Mouse (Mus musculus) embryonic facial prominence, embryonic 11.5 days (tissue): Measurements from ENCODE around the gene Siae. TPM values are rescaled to one million over a fixed set of nuclear protein-coding genes. Genes with fewer than 3 reads are reported as not detected.

Experiments
- ATAC-seq: fragments of 200-750 bp; cut with Nextera tagmentation; replicated peaks from 2 replicates; pipeline ENCODE4 v1.8.0; 2017; ENCODE audit warnings: low read depth; ENCODE audit not compliant: insufficient number of reproducible peaks, low FRiP score, low TSS enrichment
- DNase-seq: peaks from one replicate; pipeline ENCODE4 v3.0.0-alpha.2; 2015; ENCODE audit warnings: low spot score
- H3K27ac ChIP-seq: fragments of 300-500 bp; sonication (generic); replicated peaks from 2 replicates; pipeline ENCODE4 v1.5.1; 2014; ENCODE audit warnings: mild to moderate bottlenecking, low read depth, low read length, control low read depth
- H3K27me3 ChIP-seq: fragments of 300-500 bp; sonication (generic); 2 replicates; pipeline ENCODE4 v1.6.1; 2014; ENCODE audit warnings: mild to moderate bottlenecking, low read length, moderate library complexity, mixed read lengths; ENCODE audit not compliant: control insufficient read depth, insufficient read depth
- H3K36me3 ChIP-seq: fragments of 300-500 bp; sonication (generic); replicated peaks from 2 replicates; pipeline ENCODE4 v1.6.1; 2014; ENCODE audit warnings: low read depth, mild to moderate bottlenecking, low read length, moderate library complexity, mixed read lengths; ENCODE audit not compliant: control insufficient read depth, insufficient read depth
- H3K4me1 ChIP-seq: fragments of 300-500 bp; sonication (generic); 2 replicates; pipeline ENCODE4 v1.6.1; 2014; ENCODE audit warnings: low read length, mixed read lengths; ENCODE audit not compliant: control insufficient read depth, insufficient read depth
- H3K4me2 ChIP-seq: fragments of 300-500 bp; sonication (generic); 2 replicates; pipeline ENCODE4 v1.6.1; 2014; ENCODE audit warnings: low read depth, mild to moderate bottlenecking, control low read depth, low read length, moderate library complexity
- H3K4me3 ChIP-seq: fragments of 300-500 bp; sonication (generic); 2 replicates; pipeline ENCODE4 v1.5.1; 2014; ENCODE audit warnings: low read depth, low read length, control low read depth
- H3K9ac ChIP-seq: fragments of 300-500 bp; sonication (generic); replicated peaks from 2 replicates; pipeline ENCODE4 v1.6.1; 2014; ENCODE audit warnings: mild to moderate bottlenecking, control low read depth, low read length
- H3K9me3 ChIP-seq: fragments of 300-500 bp; sonication (generic); replicated peaks from 2 replicates; pipeline ENCODE4 v1.6.1; 2016; ENCODE audit warnings: mild to moderate bottlenecking, low read length, inconsistent platforms, mixed read lengths; ENCODE audit not compliant: control insufficient read depth
- WGBS: fragments of 180-500 bp; shearing (Covaris S2); extraction: QIAGEN DNeasy Blood & Tissue Kit; methylation state at CpG from one replicate; pipeline ENCODE4 v1.1.7; 2014; 5-methylcytosine and 5-hydroxymethylcytosine counted together
- polyA plus RNA-seq: library from polyadenylated mRNA; unstranded; fragments of >200 nt; fragmentation: Nextera tagmentation; extraction: Ambion mirVana; gene quantifications from 2 replicates; pipeline ENCODE4 v1.2.1, GENCODE M21; 2014

Siae gene
- polyA plus RNA-seq, 1 experiment from 2014 or later, result 5.8 TPM

GRCm38 (mm10) chr9:37595570-37595969 is 40.1 kb downstream of the Siae start:
- Histone ChIP-seq H3K27me3 (no peaks in the 10 kb centered on the region), H3K4me3 (no peak overlapping the region), H3K27ac (no peak overlapping the region), H3K9ac (no peak overlapping the region), H3K4me2 (no peak overlapping the region), H3K36me3 (no peaks in the 10 kb centered on the region), H3K4me1 (no peaks in the 10 kb centered on the region), H3K9me3 (no peaks in the 10 kb centered on the region)
- WGBS, result 68% methylated on average over 1 of the region's 1 CpGs
- ATAC-seq, result no peak
- DNase-seq, result no peak

GRCm38 (mm10) chr9:37598637-37599036 is 43.1 kb downstream of the Siae start:
- WGBS, result 84% methylated on average over 2 of the region's 2 CpGs
- Histone ChIP-seq H3K27ac (no peak overlapping the region), H3K4me2 (no peak overlapping the region), H3K9me3 (no peaks in the 10 kb centered on the region), H3K9ac (no peak overlapping the region), H3K27me3 (no peaks in the 10 kb centered on the region), H3K4me1 (no peaks in the 10 kb centered on the region), H3K36me3 (no peaks in the 10 kb centered on the region), H3K4me3 (no peak overlapping the region)
- no peak for ATAC-seq
- no peak for DNase-seq

DNA sequence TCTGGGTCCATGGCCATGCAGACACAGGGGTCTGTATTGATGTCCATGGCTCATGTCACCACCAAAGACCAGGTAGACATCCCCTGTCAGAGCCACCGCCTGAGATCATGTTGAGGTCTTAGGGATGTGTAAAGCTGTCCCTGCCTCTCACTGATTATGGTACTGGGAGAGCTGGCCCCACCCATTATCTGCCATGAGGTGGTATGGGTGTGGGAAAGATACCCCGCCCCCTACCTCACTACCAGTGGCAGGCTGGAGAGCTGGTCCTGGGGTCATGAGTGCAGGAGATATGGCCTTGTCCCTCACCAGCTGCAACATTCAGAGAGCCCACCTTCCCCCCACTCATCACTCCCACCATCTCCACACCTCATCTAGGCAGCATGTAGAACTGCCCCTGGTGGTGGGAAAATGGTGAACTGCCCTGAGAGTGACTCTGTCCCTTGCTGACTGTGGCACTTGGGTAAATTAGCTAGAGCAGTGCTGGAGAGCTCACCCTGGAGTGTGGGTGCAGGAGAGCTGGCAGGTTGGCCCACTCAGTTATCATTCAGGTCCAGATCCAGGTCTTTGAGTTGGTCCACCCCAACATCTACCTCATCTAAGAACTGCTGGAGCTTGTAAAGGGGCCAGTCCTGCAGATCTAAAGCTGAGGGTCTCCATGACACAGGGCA is 45.2 kb downstream of the Siae start:
- no peaks in the 10 kb centered on the region for H3K27me3 ChIP-seq
- no peaks in the 10 kb centered on the region for H3K36me3 ChIP-seq
- H3K9me3 ChIP-seq, result no peaks in the 10 kb centered on the region
- no peak overlapping the region for H3K4me2 ChIP-seq
- H3K4me1 ChIP-seq, result no peaks in the 10 kb centered on the region
- 91% methylated on average over 2 of the region's 2 CpGs for WGBS
- H3K9ac ChIP-seq, result no peak overlapping the region
- H3K4me3 ChIP-seq, result no peak overlapping the region
- no peak overlapping the region for H3K27ac ChIP-seq
- DNase-seq (no peak), ATAC-seq (no peak)

DNA sequence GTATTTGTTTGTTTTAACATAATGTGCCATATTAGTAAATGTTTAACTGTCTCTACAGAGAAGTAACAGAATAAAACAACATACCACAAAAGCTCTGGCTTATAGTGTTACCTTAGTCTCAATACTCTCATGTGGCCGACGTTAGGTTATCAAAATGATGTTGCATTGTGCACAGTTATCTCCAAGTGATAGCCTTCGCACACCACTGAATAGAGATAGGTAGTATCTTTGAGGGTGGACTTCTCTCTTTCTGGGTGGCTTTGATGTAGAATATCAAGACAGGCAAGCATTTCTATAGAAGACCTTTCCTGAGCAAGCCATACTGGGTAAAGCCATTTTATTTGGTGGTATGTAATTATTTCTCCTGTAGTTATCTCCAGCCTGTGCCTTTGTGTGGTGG is 49.6 kb downstream of the Siae start:
- Histone ChIP-seq H3K9ac (no peak overlapping the region), H3K4me2 (no peak overlapping the region), H3K4me3 (no peak overlapping the region), H3K4me1 (no peaks in the 10 kb centered on the region), H3K27ac (no peak overlapping the region), H3K36me3 (no peaks in the 10 kb centered on the region), H3K9me3 (no peaks in the 10 kb centered on the region), H3K27me3 (no peaks in the 10 kb centered on the region)
- 91% methylated on average over 3 of the region's 3 CpGs for WGBS
- no peak for ATAC-seq
- DNase-seq, result no peak

GRCm38 (mm10) chr9:37609558-37609957 is 54.1 kb downstream of the Siae start:
- Histone ChIP-seq H3K9ac (no peak overlapping the region), H3K9me3 (no peaks in the 10 kb centered on the region), H3K4me2 (no peak overlapping the region), H3K36me3 (no peaks in the 10 kb centered on the region), H3K27me3 (no peaks in the 10 kb centered on the region), H3K4me1 (no peaks in the 10 kb centered on the region), H3K4me3 (no peak overlapping the region), H3K27ac (no peak overlapping the region)
- ATAC-seq (no peak), DNase-seq (no peak)
- WGBS, result 78% methylated on average over 4 of the region's 4 CpGs

DNA sequence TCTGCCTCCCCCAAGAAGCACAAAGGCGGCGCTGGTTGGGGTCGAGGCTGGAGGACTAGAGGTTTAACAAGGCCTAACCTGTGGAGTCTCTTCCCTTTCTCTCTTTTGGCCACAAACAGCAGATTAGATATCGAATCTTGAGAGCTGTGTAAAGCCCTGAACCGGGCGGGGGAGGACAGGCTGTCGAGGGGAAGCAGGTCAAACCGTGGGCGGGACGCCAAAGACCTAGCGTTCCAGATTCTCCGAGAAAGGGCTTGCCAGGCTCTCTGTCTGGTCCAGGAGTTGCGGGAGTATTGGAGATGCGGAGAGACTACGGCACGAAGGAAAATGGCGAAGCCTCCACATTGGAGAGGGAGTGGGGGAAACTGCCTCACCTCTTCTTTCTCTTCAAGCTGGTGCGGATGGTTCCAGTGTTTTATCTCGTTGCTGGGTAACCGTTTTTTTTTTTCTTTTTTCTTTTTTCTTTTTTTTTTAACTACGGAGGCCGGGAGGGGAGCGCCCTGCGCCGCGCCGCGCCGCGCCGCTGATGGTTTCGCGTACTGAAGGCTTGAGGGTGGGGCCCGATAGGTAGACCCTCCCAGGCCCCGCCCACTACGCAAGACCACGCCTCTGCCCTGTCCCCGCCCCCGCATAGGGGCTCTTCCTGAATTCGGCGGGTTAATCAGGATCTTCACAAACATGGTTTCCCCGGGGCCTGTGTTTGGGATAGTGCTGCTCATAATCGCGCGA is 57.8 kb downstream of the Siae start, which contains the start of gene Spa17:
TSS of gene Spa17 (minus strand) at position 541 of the 729 bp plus-strand sequence.
- DNase-seq (peak; percentile 96), ATAC-seq (peak; percentile 95)
- no peaks in the 10 kb centered on the region for H3K36me3 ChIP-seq
- WGBS, result under 1% methylated on average over 45 of the region's 45 CpGs
- no peaks in the 10 kb centered on the region for H3K27me3 ChIP-seq
- no peak within 1 kb of the TSS for H3K27ac ChIP-seq
- H3K4me3 ChIP-seq, result peak within 1 kb of the TSS; percentile 44
- no peaks in the 10 kb centered on the region for H3K4me1 ChIP-seq
- H3K9me3 ChIP-seq, result no peaks in the 10 kb centered on the region
- peak within 1 kb of the TSS; percentile 65 for H3K9ac ChIP-seq
- H3K4me2 ChIP-seq, result peak within 1 kb of the TSS; percentile 48

- 21% methylated on average over 6 of the region's 6 CpGs for WGBS
- peak overlapping the region; percentile 44 for H3K4me3 ChIP-seq
- peak overlapping the region; percentile 48 for H3K4me2 ChIP-seq
- no peaks in the 10 kb centered on the region for H3K9me3 ChIP-seq
- H3K27ac ChIP-seq, result no peak overlapping the region
- H3K27me3 ChIP-seq, result no peaks in the 10 kb centered on the region
- peak; percentile 53 for ATAC-seq
- DNase-seq, result no peak
- H3K9ac ChIP-seq, result peak overlapping the region; percentile 46
- H3K4me1 ChIP-seq, result no peaks in the 10 kb centered on the region
- no peaks in the 10 kb centered on the region for H3K36me3 ChIP-seq
These were observed 58.4 kb downstream of the Siae start for GRCm38 (mm10) chr9:37613911-37614280.

- DNase-seq (no peak), ATAC-seq (peak; percentile 15; the same call in 1 of the 2 replicates)
- Histone ChIP-seq H3K9ac (no peak overlapping the region), H3K27me3 (no peaks in the 10 kb centered on the region), H3K4me3 (no peak overlapping the region), H3K36me3 (no peaks in the 10 kb centered on the region), H3K9me3 (no peaks in the 10 kb centered on the region), H3K4me1 (no peaks in the 10 kb centered on the region), H3K4me2 (no peak overlapping the region), H3K27ac (no peak overlapping the region)
These were observed 58.8 kb downstream of the Siae start for GRCm38 (mm10) chr9:37614316-37614715.
